Mouse (Mus musculus): ENCODE results near the gene Meiob.

DNA sequence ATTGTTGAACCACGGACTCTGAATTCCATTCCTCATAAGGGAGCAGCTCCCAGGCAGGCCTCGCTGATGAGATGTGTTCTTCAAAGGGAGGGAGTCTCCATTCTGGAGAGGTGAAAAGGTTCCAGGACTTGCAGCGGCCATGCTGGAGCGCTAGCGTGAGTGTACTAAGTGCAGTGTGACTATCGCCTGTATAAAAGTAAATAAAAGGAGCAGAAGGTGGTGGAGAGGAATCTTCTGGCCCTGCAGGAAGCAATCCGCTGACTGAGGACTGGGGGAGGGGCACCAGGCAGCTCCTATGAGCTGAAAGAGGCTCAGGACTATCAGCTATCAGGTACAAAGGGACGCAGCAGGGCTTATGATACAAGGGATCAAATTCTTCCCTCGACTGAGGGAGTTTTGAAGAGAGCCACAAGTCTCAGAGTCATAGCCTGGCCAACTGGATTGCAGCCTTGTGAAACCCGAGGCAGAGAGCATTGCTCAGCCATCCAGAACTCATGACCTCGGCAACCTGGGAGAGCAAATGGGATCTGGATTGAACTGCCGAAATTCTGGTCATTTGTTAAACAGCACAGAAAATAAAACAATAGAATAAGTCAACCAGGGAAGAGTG is 37.7 kb upstream of the Meiob start:
- TF ChIP-seq CTCF (IDR thresholded peaks at IDR 0.05; ENCODE audit: low read depth, low read length): no peak
- no peak for TF ChIP-seq TAL1 (conservative IDR thresholded peaks at IDR 0.05; ENCODE audit: low read depth, low read length)
